Mouse (Mus musculus): ENCODE data around the gene Vmn1r166. TPM values are rescaled to one million over a fixed set of nuclear protein-coding genes. Genes with fewer than 3 reads are reported as not detected.

Vmn1r166 gene
- not detected in 4 replicates for total RNA-seq (2023; ENCODE audit: inconsistent age)

GRCm38 (mm10) chr7:23251582-23251981 is at the start of gene Vmn1r166:
TSS of gene Vmn1r166 (minus strand) at chr7:23251682.

GRCm38 (mm10) chr7:23300892-23301291 is 49.4 kb upstream of the Vmn1r166 start, which contains the start of gene Nlrp4e:
TSS of gene Nlrp4e (plus strand) at chr7:23301192.

GRCm38 (mm10) chr7:23278800-23279199 is 27.3 kb upstream of the Vmn1r166 start, which contains the start of gene Gm6902:
TSS of gene Gm6902 (minus strand) at chr7:23278900.

GRCm38 (mm10) chr7:23217032-23217431 is 34.5 kb downstream of the Vmn1r166 start, which contains the start of gene Vmn1r165:
TSS of gene Vmn1r165 (plus strand) at chr7:23217332.

Other genes starting within 250 kb of the Vmn1r166 start
- not detected in 4 replicates for gene Gm4216, start 231.8 kb downstream of the Vmn1r166 start, total RNA-seq (2023; ENCODE audit: inconsistent age)
- not detected in 4 replicates for gene Vmn1r163, start 196.1 kb downstream of the Vmn1r166 start, total RNA-seq (2023; ENCODE audit: inconsistent age)
- not detected in 4 replicates for gene Gm8720, start 184.2 kb downstream of the Vmn1r166 start, total RNA-seq (2023; ENCODE audit: inconsistent age)
- gene Gm10662, start 107.2 kb downstream of the Vmn1r166 start, total RNA-seq (2023; ENCODE audit: inconsistent age), result not detected in 4 replicates
- not detected in 4 replicates for gene Vmn1r165, start 34.4 kb downstream of the Vmn1r166 start, total RNA-seq (2023; ENCODE audit: inconsistent age)
- not detected in 4 replicates for gene Gm6902, start 27.2 kb upstream of the Vmn1r166 start, total RNA-seq (2023; ENCODE audit: inconsistent age)
- not detected in 4 replicates for gene Nlrp4e, start 49.5 kb upstream of the Vmn1r166 start, total RNA-seq (2023; ENCODE audit: inconsistent age)
- not detected in 4 replicates for gene Nlrp5, start 134.2 kb upstream of the Vmn1r166 start, total RNA-seq (2023; ENCODE audit: inconsistent age)

Data from B cell, adult (primary cell).